Mouse (Mus musculus) myocyte (in vitro differentiated cells): ENCODE data around the gene Ly6g5b. TPM values are rescaled to one million over a fixed set of nuclear protein-coding genes. Genes with fewer than 3 reads are reported as not detected.
A peak's percentile ranks its signal among the peaks of the same experiment; 100 is the strongest.
"Not testable (repeated sequence)": the region's sequence is repeated elsewhere in the genome, so short reads cannot be mapped to it uniquely, and the experiment has no call there.

ENCODE experiments used
- H3K27me3 ChIP-seq: one replicate; pipeline ENCODE4 v1.6.1; 2011; ENCODE audit not compliant: control insufficient read depth, insufficient read depth, insufficient read length
- H3K36me3 ChIP-seq: one replicate; pipeline ENCODE4 v1.6.1; 2011; ENCODE audit not compliant: control insufficient read depth, insufficient read depth
- H3K4me2 ChIP-seq: one replicate; pipeline ENCODE4 v1.6.1; 2011; ENCODE audit warnings: low read depth, control low read depth
- H3K4me3 ChIP-seq: one replicate; pipeline ENCODE4 v1.5.1; 2011; ENCODE audit warnings: mild to moderate bottlenecking, control low read depth, moderate library complexity
- H3K79me2 ChIP-seq: one replicate; pipeline ENCODE4 v1.6.1; 2011; ENCODE audit not compliant: control insufficient read depth, insufficient read depth
- H3ac ChIP-seq: one replicate; pipeline ENCODE4 v1.6.1; 2011; ENCODE audit not compliant: control insufficient read depth, insufficient read length
- CEBPB ChIP-seq: IDR thresholded peaks from 2 replicates; pipeline ENCODE4 v1.6.1; 2011; ENCODE audit warnings: mild to moderate bottlenecking, moderate library complexity; ENCODE audit not compliant: poor library complexity, insufficient read depth, severe bottlenecking
- E2F4 ChIP-seq: IDR thresholded peaks from one replicate; pipeline ENCODE4 v1.6.1; 2011; ENCODE audit warnings: mild to moderate bottlenecking, control low read depth, moderate library complexity; ENCODE audit not compliant: insufficient read depth
- MAX ChIP-seq: IDR thresholded peaks from one replicate; pipeline ENCODE4 v1.6.1; 2011; ENCODE audit warnings: low read depth, mild to moderate bottlenecking, control low read depth
- MYOD1 ChIP-seq, 3 experiments: IDR thresholded peaks; one replicate each; pipeline ENCODE4 v1.6.1; 2011; ENCODE audit warnings: control low read depth in 2 of 3, low read depth in 2 of 3, mild to moderate bottlenecking in 2 of 3, moderate library complexity in 1 of 3; ENCODE audit not compliant: insufficient read length in 2 of 3, control insufficient read depth in 1 of 3
- MYOG ChIP-seq, 3 experiments: IDR thresholded peaks; one replicate each; pipeline ENCODE4 v1.6.1; 2011; ENCODE audit warnings: control low read depth in 2 of 3, low read depth in 2 of 3, mild to moderate bottlenecking in 2 of 3; ENCODE audit not compliant: insufficient read length in 2 of 3, control insufficient read depth in 1 of 3, insufficient read depth in 1 of 3
- POLR2A ChIP-seq: IDR thresholded peaks from one replicate; pipeline ENCODE4 v1.6.1; 2011; ENCODE audit warnings: low read depth, mild to moderate bottlenecking, control low read depth, moderate library complexity; ENCODE audit not compliant: insufficient read length
- POLR2AphosphoS2 ChIP-seq: IDR thresholded peaks from one replicate; pipeline ENCODE4 v1.6.1; 2011; ENCODE audit warnings: low read depth, control low read depth; ENCODE audit not compliant: insufficient read length
- REST ChIP-seq: IDR thresholded peaks from one replicate; pipeline ENCODE4 v1.6.1; 2011; ENCODE audit warnings: mild to moderate bottlenecking, control low read depth, moderate library complexity; ENCODE audit not compliant: insufficient read depth, insufficient read length
- SRF ChIP-seq: IDR thresholded peaks from one replicate; pipeline ENCODE4 v1.6.1; 2011; ENCODE audit warnings: low read depth; ENCODE audit not compliant: control insufficient read depth, insufficient read length
- TCF12 ChIP-seq: IDR thresholded peaks from one replicate; pipeline ENCODE4 v1.6.1; 2011; ENCODE audit warnings: mild to moderate bottlenecking, control low read depth; ENCODE audit not compliant: poor library complexity, insufficient read depth, severe bottlenecking
- TCF3 ChIP-seq: IDR thresholded peaks from one replicate; pipeline ENCODE4 v1.6.1; 2011; ENCODE audit warnings: low read depth, control low read depth; ENCODE audit not compliant: insufficient read length
- USF1 ChIP-seq: IDR thresholded peaks from one replicate; pipeline ENCODE4 v1.6.1; 2011; ENCODE audit warnings: low read depth, mild to moderate bottlenecking, control low read depth, moderate library complexity
- polyA plus RNA-seq: library from polyadenylated mRNA; unstranded; fragments of >200 nt; fragmentation: generic; extraction: Trizol; gene quantifications from one replicate; pipeline ENCODE4 v1.2.1, GENCODE M21; 2012; ENCODE audit warnings: missing spikeins

The Ly6g5b gene
- polyA plus RNA-seq, 1 experiment: 0.11 TPM

GRCm38 (mm10) chr17:35126206-35126611 is 11.0 kb upstream of the Ly6g5b start, which contains the start of gene D17H6S53E:
Gene D17H6S53E (plus strand): TSS chr17:35126373.
- no peak for TF ChIP-seq TCF12
- peak; percentile 15 for TF ChIP-seq SRF
- peak in 2 of 3 experiments; percentile 34 to 68 for TF ChIP-seq MYOD1 (IDR thresholded peaks at IDR 0.05; ENCODE audit: control insufficient read depth in 1 of 3, insufficient read length in 2 of 3, low read depth in 2 of 3)
- TF ChIP-seq POLR2AphosphoS2: peak; percentile 77
- TF ChIP-seq USF1: no peak
- peak; percentile 86 for TF ChIP-seq POLR2A
- peak in 2 of 3 experiments; percentile 54 to 68 for TF ChIP-seq MYOG (IDR thresholded peaks at IDR 0.05; ENCODE audit: control insufficient read depth in 1 of 3, insufficient read depth in 1 of 3, insufficient read length in 2 of 3, low read depth in 2 of 3)
- no peaks in the 10 kb centered on the region for H3K27me3 ChIP-seq
- peak within 1 kb of the TSS; percentile 86 for H3K4me2 ChIP-seq
- peak within 1 kb of the TSS; percentile 27 for H3ac ChIP-seq
- H3K79me2 ChIP-seq: peaks cover 36% of the 10 kb centered on the region
- H3K4me3 ChIP-seq: peak within 1 kb of the TSS; percentile 90
- no peaks in the 10 kb centered on the region for H3K36me3 ChIP-seq

- no peaks in the 10 kb centered on the region for H3K36me3 ChIP-seq
- TF ChIP-seq TCF12: no peak
- no peak for TF ChIP-seq MAX
- no peak for TF ChIP-seq REST
- peak; percentile 24 for TF ChIP-seq USF1
- TF ChIP-seq TCF3: no peak
- no peak for TF ChIP-seq SRF
Observed at GRCm38 (mm10) chr17:35125578-35125977, 10.3 kb upstream of the Ly6g5b start.

GRCm38 (mm10) chr17:35125081-35125480 is 9.9 kb upstream of the Ly6g5b start:
- Histone ChIP-seq H3K4me3 (no peak overlapping the region), H3K79me2 (peaks cover 45% of the 10 kb centered on the region), H3K27me3 (no peaks in the 10 kb centered on the region), H3K4me2 (peak overlapping the region; percentile 78), H3K36me3 (no peaks in the 10 kb centered on the region), H3ac (no peak overlapping the region)
- TF ChIP-seq MYOD1 (IDR thresholded peaks at IDR 0.05; ENCODE audit: control insufficient read depth in 1 of 3, insufficient read length in 2 of 3, low read depth in 2 of 3) (no peak), SRF (no peak), MYOG (IDR thresholded peaks at IDR 0.05; ENCODE audit: control insufficient read depth in 1 of 3, insufficient read depth in 1 of 3, insufficient read length in 2 of 3, low read depth in 2 of 3) (no peak), CEBPB (no peak), TCF12 (no peak), MAX (no peak), TCF3 (no peak), POLR2A (no peak)

More at GRCm38 (mm10) chr17:35125578-35125977, 10.3 kb upstream of the Ly6g5b start:
- peaks cover 40% of the 10 kb centered on the region for H3K79me2 ChIP-seq
- H3K4me3 ChIP-seq: peak overlapping the region; percentile 90
- H3K4me2 ChIP-seq: peak overlapping the region; percentile 86
- peak overlapping the region; percentile 27 for H3ac ChIP-seq
- H3K27me3 ChIP-seq: no peaks in the 10 kb centered on the region

GRCm38 (mm10) chr17:35124261-35124896 is 9.2 kb upstream of the Ly6g5b start:
- H3K27me3 ChIP-seq, H3K4me3 ChIP-seq, H3ac ChIP-seq, H3K36me3 ChIP-seq, H3K4me2 ChIP-seq: not testable (repeated sequence)
- peaks cover 52% of the 10 kb centered on the region for H3K79me2 ChIP-seq

- not testable (repeated sequence) for H3K4me3 ChIP-seq, H3K4me2 ChIP-seq, H3ac ChIP-seq, H3K36me3 ChIP-seq, H3K27me3 ChIP-seq
- H3K79me2 ChIP-seq: peaks cover 50% of the 10 kb centered on the region
Observed at GRCm38 (mm10) chr17:35123287-35123686, 8.1 kb upstream of the Ly6g5b start.

- Histone ChIP-seq H3K36me3 (peaks cover 7% of the 10 kb centered on the region), H3K4me3 (peak within 1 kb of the TSS; percentile 97), H3K79me2 (peaks cover 36% of the 10 kb centered on the region), H3K4me2 (peak within 1 kb of the TSS; percentile 97), H3K27me3 (no peaks in the 10 kb centered on the region), H3ac (peak within 1 kb of the TSS; percentile 66)
- TF ChIP-seq CEBPB (no peak), MYOG (IDR thresholded peaks at IDR 0.05; ENCODE audit: control insufficient read depth in 1 of 3, insufficient read depth in 1 of 3, insufficient read length in 2 of 3, low read depth in 2 of 3) (no peak), TCF3 (no peak), E2F4 (peak; percentile 74), POLR2AphosphoS2 (no peak), MAX (no peak)
Observed at GRCm38 (mm10) chr17:35121871-35122303, 6.7 kb upstream of the Ly6g5b start, which contains the start of gene Csnk2b. Gene Csnk2b (minus strand): TSS chr17:35122053.
